Mouse (Mus musculus) G1E-ER4 (cell line): ENCODE measurements around the gene Tln2. TPM values are rescaled to one million over a fixed set of nuclear protein-coding genes. Genes with fewer than 3 reads are reported as not detected.

ENCODE experiments used
- GATA1 ChIP-seq: IDR thresholded peaks from one replicate; pipeline ENCODE4 v1.8.0; 2012; ENCODE audit warnings: low read length, inconsistent platforms
- polyA plus RNA-seq: library from polyadenylated mRNA; stranded (reverse); fragments of >175 nt; gene quantifications from 2 replicates; pipeline ENCODE4 v1.2.3, GENCODE M21; 2012

The Tln2 gene
- polyA plus RNA-seq, 1 experiment = 2.2 TPM

- TF ChIP-seq GATA1 = no peak
Measured at GRCm38 (mm10) chr9:67354356-67354755, 205.1 kb downstream of the Tln2 start.

DNA sequence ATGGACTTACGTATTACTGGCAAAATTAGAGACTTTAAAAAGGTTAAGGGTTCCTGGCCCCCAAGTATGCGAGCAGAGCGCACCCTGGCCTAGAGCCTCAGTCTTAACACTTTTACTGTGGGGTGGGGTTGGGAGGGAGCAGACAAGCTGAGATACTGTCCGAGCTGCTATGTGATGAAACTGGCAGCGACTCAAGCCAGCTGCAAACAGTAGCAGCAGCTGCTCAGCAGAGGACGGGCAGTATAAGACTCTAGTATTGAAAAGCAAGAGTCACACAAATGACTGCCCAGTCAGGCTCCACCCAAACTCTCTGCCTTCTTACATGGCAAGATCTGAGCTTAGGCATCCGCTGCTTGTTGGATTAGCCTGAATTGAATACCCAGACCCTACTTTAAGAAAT, 206.1 kb downstream of the Tln2 start:
- no peak for TF ChIP-seq GATA1

DNA sequence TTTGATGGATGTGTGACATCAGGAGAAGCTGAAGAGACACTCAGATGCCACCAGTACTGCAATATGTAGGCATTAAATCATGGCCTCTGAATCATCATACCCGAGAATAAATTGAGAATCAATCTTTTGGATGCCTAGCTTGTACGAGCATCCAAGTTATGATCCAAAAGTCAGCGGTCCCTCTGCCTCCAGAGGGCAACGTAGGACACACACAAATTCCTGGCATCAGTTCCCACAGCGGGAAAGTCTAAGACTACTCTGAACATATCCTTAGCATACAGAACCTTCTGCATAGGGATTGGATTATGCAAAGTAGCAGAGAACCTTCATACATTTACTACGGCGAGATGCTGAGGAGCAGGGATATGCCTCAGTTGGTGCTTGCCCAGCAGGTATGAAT, 210.5 kb downstream of the Tln2 start:
- TF ChIP-seq GATA1 = no peak

- no peak for TF ChIP-seq GATA1
Measured at GRCm38 (mm10) chr9:67347184-67347583, 212.3 kb downstream of the Tln2 start.

GRCm38 (mm10) chr9:67331281-67331680, 228.2 kb downstream of the Tln2 start:
- TF ChIP-seq GATA1 = no peak

DNA sequence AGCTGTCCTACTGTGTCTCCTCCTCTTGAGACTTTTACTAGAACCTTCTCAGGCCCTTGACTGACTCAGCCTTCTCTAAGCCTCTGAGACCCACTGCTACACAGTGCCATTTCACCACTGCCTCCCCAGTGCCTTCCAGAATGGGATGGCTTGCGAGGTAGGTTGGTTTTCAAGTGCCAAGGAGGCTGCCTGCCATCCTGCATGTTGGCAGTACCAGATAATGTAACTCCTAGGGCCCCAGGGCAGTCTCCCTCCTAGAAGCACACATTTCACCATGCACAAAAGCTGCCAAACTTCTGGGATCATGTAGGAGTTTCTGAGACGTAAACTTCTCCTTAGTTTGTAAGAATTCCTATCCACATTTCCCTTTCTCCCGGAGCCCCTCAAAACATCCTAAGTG, 231.1 kb downstream of the Tln2 start:
- TF ChIP-seq GATA1 = no peak

- no peak for TF ChIP-seq GATA1
Measured at GRCm38 (mm10) chr9:67321886-67322285, 237.6 kb downstream of the Tln2 start.

GRCm38 (mm10) chr9:67315356-67315755, 244.1 kb downstream of the Tln2 start:
- no peak for TF ChIP-seq GATA1

DNA sequence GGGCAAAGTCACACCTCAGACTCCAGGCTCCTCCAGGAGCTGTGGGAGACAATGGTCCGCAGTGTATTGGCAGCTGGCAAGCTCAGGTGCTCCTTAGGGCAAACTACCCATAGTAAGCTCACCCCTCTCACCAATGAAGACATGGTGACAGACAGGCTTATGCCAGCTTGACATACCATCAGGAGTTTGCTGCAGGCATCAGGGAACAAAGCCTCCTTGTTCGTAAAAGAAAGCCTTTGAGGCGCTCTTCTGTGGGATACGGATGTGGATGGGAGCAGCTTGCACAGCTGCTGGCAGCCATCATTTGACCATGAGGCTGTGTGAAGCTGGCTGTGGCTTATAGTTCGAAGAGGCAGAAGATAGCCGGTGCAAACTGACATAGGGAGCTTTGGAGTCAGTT, 254.5 kb downstream of the Tln2 start:
- TF ChIP-seq GATA1 = no peak

DNA sequence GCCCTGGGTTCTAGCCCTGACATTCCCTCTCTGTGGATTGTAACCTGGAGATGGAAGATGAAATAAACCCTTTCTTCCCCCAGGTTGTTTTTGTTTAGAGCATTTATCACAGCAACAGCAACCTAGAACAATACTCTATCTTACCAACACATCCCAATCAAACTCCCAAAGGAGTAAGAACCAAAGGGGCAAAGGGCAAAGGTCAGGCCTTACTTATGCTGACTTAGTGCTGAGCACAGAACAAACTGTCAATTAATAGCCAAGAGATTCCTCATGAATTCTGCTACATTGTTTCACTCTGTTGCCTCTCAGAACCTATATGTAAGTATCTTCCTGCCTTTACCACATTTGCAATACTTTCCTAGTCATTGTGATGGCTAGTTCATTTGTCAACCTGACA, 255.5 kb downstream of the Tln2 start:
- TF ChIP-seq GATA1 = no peak

- TF ChIP-seq GATA1 = no peak
Measured at GRCm38 (mm10) chr9:67303038-67303437, 256.5 kb downstream of the Tln2 start.

- TF ChIP-seq GATA1 = no peak
Measured at GRCm38 (mm10) chr9:67302386-67302989, 257.0 kb downstream of the Tln2 start.

DNA sequence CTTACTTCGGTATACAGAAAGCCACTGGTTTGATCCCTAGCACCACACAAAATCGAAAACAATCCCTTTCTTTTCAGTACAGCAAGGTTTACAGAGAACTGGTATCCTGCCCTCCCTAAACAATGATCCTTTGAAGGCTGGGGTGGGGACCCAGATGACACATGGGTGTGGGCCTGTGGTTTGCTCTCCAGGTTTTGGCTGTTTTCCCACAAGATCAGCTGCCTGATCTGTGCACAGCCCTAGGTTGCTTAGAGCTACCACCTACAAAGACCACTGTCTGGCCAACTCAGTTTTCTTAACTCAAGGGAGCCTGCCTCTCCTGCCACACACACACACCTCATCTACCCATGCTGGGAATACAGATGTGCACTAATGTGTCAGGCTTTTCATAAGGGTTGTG, 257.9 kb downstream of the Tln2 start:
- no peak for TF ChIP-seq GATA1

DNA sequence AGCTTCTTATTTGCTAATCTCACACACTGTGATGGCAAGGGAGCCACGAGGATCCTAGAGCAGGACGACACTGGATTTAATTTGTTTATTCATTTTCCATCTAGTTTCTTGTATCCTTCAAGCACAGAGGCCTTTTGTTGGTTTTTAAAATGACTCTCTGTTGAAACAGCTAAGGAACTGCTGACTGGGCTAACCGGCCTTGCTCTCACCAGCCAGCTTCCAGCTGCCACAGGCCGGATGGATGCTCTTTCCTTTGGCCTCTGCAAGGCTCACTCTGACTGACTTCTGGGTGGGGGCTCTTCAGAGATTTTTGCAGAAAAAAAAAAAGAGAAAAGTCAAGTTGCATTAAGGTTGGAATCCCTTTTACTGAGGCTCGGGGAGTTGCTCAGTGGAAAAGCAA, 258.7 kb downstream of the Tln2 start:
- no peak for TF ChIP-seq GATA1

DNA sequence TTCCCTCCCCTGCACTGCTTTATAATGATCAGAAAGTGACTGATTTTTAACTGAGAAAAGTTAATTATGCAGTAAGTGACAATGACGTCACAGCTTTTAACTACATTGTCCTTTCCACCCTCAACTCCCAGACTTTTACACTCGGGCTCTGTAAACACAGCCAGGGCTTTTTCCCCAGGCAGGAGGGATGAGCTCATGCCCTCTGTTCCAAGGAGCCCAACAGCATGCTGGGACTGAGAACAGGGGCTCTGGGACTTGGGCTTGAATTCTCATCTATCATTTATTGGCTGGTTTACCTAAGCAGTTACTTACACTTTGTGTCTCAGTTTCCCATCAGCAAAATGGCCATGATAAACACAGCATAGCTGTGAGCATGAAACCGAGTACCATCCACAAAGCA, 259.2 kb downstream of the Tln2 start:
- TF ChIP-seq GATA1 = no peak

- no peak for TF ChIP-seq GATA1
Measured at GRCm38 (mm10) chr9:67299164-67299563, 260.3 kb downstream of the Tln2 start.

DNA sequence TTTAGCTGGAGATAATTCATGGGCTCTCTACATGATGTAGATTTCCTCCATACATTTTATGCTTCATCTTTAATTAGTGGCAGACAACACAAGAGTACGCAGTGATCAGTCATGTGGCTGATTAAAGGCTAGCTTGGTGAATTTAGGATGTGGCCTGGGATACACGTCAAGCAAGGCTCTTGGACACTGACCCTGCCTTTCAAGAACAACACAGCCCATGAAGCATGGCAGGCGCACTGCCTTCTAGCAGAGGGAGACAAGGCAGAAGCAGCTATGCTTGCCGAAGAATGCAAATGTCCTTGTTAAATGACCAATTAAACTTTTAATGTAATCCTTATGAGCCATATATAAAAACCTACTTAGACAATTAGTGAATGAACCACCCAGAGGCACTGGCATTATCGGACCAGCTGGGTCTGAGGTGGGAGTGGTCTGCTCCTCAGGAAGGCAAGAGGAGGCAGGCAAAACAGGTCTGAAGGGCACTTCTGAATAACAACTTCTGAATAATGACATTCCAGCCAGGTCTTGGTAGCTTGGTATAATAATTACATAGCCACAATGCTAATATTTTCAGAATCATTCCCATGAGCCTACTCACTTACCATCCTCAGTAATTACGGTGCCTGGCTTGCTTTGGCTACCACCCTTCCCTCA, 262.1 kb downstream of the Tln2 start:
- no peak for TF ChIP-seq GATA1
